Mouse (Mus musculus) monocyte, adult 5-6 weeks (primary cell): ENCODE results near the gene Gm28308. TPM values are rescaled to one million over a fixed set of nuclear protein-coding genes. Genes with fewer than 3 reads are reported as not detected.

Experiments
- ATAC-seq: fragments of 153-309, 156-312 bp; replicated peaks from 2 replicates; pipeline ENCODE4 v1.8.0; 2017; ENCODE audit warnings: mild to moderate bottlenecking; ENCODE audit not compliant: low TSS enrichment, insufficient number of reproducible peaks, severe bottlenecking, poor library complexity, low FRiP score
- total RNA-seq: library from RNA; stranded (forward); fragments of 200-1000, 200-491, 200-594 nt; gene quantifications from 3 replicates; pipeline ENCODE4 v1.2.3, GENCODE M21; 2017

The Gm28308 gene
- total RNA-seq, 1 experiment from 2014 or later = 5.6 TPM

- no peak for ATAC-seq
Observed at GRCm38 (mm10) chr6:52152226-52153193, 60.6 kb downstream of the Gm28308 start.

GRCm38 (mm10) chr6:52151571-52151970 lies 61.6 kb downstream of the Gm28308 start:
- ATAC-seq = no peak

- no peak for ATAC-seq
Observed at GRCm38 (mm10) chr6:52150401-52150966, 62.7 kb downstream of the Gm28308 start.

GRCm38 (mm10) chr6:52139115-52139514 lies 74.0 kb downstream of the Gm28308 start:
- no peak for ATAC-seq

- no peak for ATAC-seq
Observed at GRCm38 (mm10) chr6:52138576-52138975, 74.6 kb downstream of the Gm28308 start.

GRCm38 (mm10) chr6:52137841-52138535 lies 75.2 kb downstream of the Gm28308 start:
- no peak for ATAC-seq

GRCm38 (mm10) chr6:52123673-52124072 lies 89.5 kb downstream of the Gm28308 start:
- ATAC-seq = no peak

- ATAC-seq = no peak
Observed at GRCm38 (mm10) chr6:52121173-52121572, 92.0 kb downstream of the Gm28308 start.

- no peak for ATAC-seq
Observed at GRCm38 (mm10) chr6:52118903-52119635, 94.1 kb downstream of the Gm28308 start.

GRCm38 (mm10) chr6:52115899-52116298 lies 97.2 kb downstream of the Gm28308 start:
- ATAC-seq = no peak

Other genes with a start within 250 kb of the Gm28308 start
- 216 to 281 TPM (median 262 TPM) in 3 replicates for gene Skap2, start 200.8 kb downstream of the Gm28308 start, total RNA-seq
- not detected in 3 replicates for gene Hoxa1, start 55.0 kb downstream of the Gm28308 start, total RNA-seq
- gene Hoxa2, start 48.5 kb downstream of the Gm28308 start, total RNA-seq = not detected in 3 replicates
- not detected in 3 replicates for gene 5730596B20Rik, start 35.8 kb downstream of the Gm28308 start, total RNA-seq
- not detected in 3 replicates for gene Hoxa4, start 21.6 kb downstream of the Gm28308 start, total RNA-seq
- gene Hoxa5, start 8.8 kb downstream of the Gm28308 start, total RNA-seq = 0.39 TPM in 1 of 3 replicates, not detected in the others
- gene Hoxa6, start 4.6 kb downstream of the Gm28308 start, total RNA-seq = not detected in 3 replicates
- gene Hoxa3, start within 50 bp of the Gm28308 start, total RNA-seq = 0.29 TPM in 1 of 3 replicates, not detected in the others
- gene Hoxa7, start 8.5 kb upstream of the Gm28308 start, total RNA-seq = not detected in 3 replicates
- 0.29 TPM in 1 of 3 replicates, not detected in the others for gene Hoxa9, start 17.8 kb upstream of the Gm28308 start, total RNA-seq
- 2.5 TPM in 1 of 3 replicates, not detected in the others for gene Hoxa10, start 27.5 kb upstream of the Gm28308 start, total RNA-seq
- not detected in 3 replicates for gene Hoxa11, start 32.5 kb upstream of the Gm28308 start, total RNA-seq
- not detected in 3 replicates for gene Hoxa13, start 47.5 kb upstream of the Gm28308 start, total RNA-seq
- not detected in 3 replicates for gene Evx1, start 100.2 kb upstream of the Gm28308 start, total RNA-seq